8 mouse cellular contexts compared by ENCODE assay signal in the genomic region with DNA sequence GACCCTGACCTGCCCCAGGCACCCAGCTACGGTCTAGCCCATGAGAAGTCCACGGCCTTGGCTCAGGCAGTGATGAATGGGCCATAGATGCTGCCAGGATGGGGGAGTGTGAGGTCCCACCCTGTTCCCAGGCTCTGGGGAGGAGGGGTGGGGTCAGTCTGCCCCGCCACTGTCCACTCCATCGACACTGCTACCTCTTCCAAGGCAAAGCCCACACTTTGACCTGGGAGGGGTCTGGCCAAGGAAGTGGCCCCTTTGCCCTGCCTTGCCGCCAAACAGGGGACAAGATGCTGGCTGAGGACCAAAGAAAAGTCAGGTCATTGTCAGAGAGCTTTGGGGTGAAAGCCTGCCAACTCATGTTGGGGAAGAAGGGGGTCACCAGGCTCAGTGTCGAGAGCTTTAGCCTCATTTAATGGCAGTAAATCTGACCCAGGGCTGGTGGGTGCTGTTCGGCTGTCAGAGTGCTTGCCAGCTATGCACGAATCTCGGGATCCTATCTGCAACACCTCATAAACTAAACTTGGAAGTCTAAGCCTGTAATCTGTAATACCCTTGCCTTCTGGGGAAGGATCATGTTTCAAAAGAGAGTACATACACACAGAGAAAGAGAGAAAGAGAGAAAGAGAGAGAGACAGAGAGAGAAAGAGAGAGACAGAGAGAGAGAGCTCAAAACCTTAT. TPM values are rescaled to one million over a fixed set of nuclear protein-coding genes. Genes with fewer than 3 reads are reported as not detected.
DNase-seq lines count a peak whose midpoint lies in the region.
"Had no signal": no experiment of that assay in that cellular context is flagged by ENCODE, and none has a peak within 500 bp of the region (broad histone marks: within the 10 kb centered on the region; RNA-seq: fewer than 3 reads in every experiment).

No protein-coding gene starts in this region.

- DNase-seq in heart, postnatal 25 days (ENCODE audit: low spot score), result peak; percentile 42
- no peak for DNase-seq in heart, postnatal 14 days
- DNase-seq in kidney, adult 18-20 months, result peak; percentile 21
- DNase-seq in kidney, postnatal 36 days, result peak; percentile 55 to 62
- peak; percentile 56 for DNase-seq in lung, postnatal 25 days (ENCODE audit: low spot score)
- DNase-seq in testis, postnatal 14 days (ENCODE audit: low spot score), result no peak
- DNase-seq in cerebellum, postnatal 36 days, result no peak
- DNase-seq: thymus, postnatal 4 days had no signal

- intact Hi-C loops in heart, postnatal 25 days (cut with DNase I), result no loop called here
- intact Hi-C loops in heart, postnatal 14 days (cut with DNase I), result no loop called here

RNA-seq across cellular contexts. Expression of a gene that starts 17.1 kb away (rescaled TPM):
- total RNA-seq in heart, postnatal 25 days (2021), result 10 to 100 TPM; 23.6 to 29.9 TPM
- 10 to 100 TPM; 23.8 to 25.0 TPM for total RNA-seq in heart, postnatal 14 days (2021)

Comparison
In these comparisons a context has a peak if more than half of its experiments do, and no peak if none do; other contexts are left out.
1. DNase-seq: peak in heart, postnatal 25 days (single experiment), kidney, adult 18-20 months (single experiment), kidney, postnatal 36 days (2 of 2) and lung, postnatal 25 days (single experiment); none in heart, postnatal 14 days (0 of 2), testis, postnatal 14 days (single experiment) and cerebellum, postnatal 36 days (0 of 2).